Mouse (Mus musculus): ENCODE measurements around the gene Scd2.
"Not testable (repeated sequence)": the region's sequence is repeated elsewhere in the genome, so short reads cannot be mapped to it uniquely, and the experiment has no call there.

Scd2 gene

GRCm38 (mm10) chr19:44295741-44296140 lies 2.3 kb downstream of the Scd2 start:
- DNase-seq (ENCODE audit: low read depth in 2 of 2, low spot score in 2 of 2): peak; percentile 87 to 91

DNA sequence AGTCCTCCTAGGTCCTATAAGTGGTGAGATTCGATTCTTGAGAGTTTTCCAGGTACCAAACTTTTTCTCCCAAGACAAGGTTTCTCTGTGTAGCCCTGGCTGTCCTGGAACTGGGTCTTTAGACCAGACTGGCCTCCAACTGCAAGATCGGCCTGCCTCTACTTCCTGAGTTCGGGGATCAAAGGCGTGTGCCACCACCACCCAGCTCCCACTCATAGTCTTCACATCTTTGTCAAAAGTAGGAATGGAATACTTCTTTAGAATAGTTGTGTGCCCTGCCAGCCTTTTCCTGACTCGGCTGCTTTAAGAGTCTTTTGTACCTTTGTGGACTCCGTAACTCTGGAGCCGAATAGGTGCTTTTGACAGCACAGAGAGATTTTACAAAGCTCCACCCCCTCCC lies 2.7 kb downstream of the Scd2 start:
- no peak for DNase-seq (ENCODE audit: low read depth in 2 of 2, low spot score in 2 of 2)

- DNase-seq (ENCODE audit: low read depth in 2 of 2, low spot score in 2 of 2): no peak
Measured at GRCm38 (mm10) chr19:44297068-44297760, 3.7 kb downstream of the Scd2 start.

DNA sequence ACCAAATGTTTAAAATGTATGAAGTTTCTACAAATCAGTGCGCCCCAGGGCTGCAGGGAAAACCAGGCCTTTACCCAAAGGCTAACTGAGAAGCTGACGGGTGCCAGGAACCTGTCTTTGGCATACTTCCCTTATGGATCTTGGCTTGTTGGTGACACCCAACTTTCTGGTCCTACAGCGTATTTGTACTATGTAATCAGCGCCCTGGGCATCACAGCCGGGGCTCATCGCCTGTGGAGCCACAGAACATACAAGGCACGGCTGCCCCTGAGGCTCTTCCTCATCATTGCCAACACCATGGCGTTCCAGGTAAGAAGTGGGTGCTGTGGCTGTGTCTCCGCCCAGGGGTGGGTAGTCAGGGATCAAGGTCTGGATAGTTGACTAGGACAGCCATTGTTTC lies 4.4 kb downstream of the Scd2 start:
- DNase-seq (ENCODE audit: low read depth in 2 of 2, low spot score in 2 of 2): no peak

DNA sequence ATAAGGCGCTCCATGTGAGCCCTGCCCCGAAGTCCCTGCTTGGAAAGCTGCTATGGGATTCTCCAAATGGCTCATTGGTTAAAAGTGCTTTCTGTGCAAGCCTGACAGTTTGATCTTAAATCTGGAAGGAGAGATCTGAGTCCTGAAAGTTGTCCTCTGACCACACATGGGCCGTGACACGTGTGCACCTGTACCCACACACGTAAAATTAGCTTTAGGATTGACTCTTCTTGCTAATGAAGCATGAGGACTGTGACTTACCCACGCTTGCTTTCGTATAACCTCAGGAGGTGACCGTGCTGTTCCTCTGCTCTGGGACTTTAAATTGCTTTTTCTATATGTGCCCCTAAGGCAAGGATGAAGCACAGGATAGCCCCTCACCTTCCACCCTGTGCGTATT lies 5.6 kb downstream of the Scd2 start:
- DNase-seq (ENCODE audit: low read depth in 2 of 2, low spot score in 2 of 2): no peak

GRCm38 (mm10) chr19:44299902-44300301 lies 6.4 kb downstream of the Scd2 start:
- DNase-seq (ENCODE audit: low read depth in 2 of 2, low spot score in 2 of 2): no peak

- DNase-seq (ENCODE audit: low read depth in 2 of 2, low spot score in 2 of 2): no peak
Measured at GRCm38 (mm10) chr19:44300520-44300919, 7.0 kb downstream of the Scd2 start.

GRCm38 (mm10) chr19:44301176-44301575 lies 7.7 kb downstream of the Scd2 start:
- no peak for DNase-seq (ENCODE audit: low read depth in 2 of 2, low spot score in 2 of 2)

DNA sequence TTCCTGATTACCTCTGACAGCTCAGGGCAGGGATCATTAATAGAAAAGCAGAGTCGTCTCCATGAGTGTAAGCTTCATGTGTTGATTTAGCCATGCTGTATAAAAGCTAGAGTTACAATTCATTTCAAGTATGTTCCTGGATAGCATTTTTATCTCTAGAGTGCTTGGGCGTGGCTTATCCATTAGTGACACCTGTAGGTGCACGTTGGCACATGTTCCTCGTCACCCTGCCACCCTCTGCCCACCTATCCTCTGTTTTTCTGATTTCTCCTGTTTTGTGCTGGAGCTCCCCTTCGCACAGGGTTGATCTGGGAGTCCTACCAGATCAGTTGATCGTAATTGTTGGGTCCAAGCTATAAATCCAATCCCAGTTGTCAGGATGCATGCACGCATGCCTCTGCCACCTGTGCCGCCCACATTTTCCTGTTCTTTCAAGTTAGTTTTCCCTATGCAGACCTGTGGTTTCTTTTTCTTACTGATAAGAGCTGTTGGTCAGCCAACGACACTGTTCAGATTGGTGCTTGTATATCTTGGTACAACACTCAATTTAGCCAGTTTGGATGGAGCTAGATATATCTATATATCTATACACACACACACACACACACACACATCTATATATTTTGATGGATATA lies 8.3 kb downstream of the Scd2 start:
- no peak for DNase-seq (ENCODE audit: low read depth in 2 of 2, low spot score in 2 of 2)

DNA sequence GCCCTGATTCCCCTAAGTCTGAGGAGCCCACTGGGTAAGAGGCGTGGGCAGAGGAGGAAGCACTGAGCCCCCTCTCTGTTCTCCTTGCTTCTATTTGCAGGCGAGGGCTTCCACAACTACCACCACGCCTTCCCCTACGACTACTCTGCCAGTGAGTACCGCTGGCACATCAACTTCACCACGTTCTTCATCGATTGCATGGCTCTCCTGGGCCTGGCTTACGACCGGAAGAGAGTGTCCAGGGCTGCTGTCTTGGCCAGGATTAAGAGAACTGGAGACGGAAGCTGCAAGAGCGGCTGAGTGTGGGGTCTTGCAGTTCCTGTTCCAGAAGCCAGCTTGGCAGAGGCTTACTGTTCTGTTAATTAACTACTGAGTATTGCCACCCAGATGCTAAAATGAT lies 9.4 kb downstream of the Scd2 start:
- DNase-seq (ENCODE audit: low read depth in 2 of 2, low spot score in 2 of 2): no peak

DNA sequence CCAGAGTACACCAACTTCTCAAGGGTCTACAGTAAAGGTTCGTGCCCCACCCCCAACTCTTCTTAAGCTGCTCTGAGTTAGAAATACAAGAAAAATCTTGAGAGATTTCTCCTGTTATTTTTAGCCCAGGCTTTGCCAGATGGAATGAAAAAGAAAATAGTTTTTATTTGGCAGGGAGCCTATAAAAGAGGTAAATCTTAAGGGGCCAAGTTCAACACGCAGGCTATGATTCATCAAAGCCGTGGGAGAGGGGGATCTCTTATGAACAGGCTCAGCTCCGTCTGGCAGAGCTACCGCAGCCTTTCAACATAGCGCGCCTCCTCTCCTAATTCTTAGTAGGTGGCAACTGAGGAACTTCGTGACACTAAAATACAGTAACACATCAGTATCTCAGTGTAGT lies 10.0 kb downstream of the Scd2 start:
- no peak for DNase-seq (ENCODE audit: low read depth in 2 of 2, low spot score in 2 of 2)

GRCm38 (mm10) chr19:44304419-44304818 lies 10.9 kb downstream of the Scd2 start:
- no peak for DNase-seq (ENCODE audit: low read depth in 2 of 2, low spot score in 2 of 2)

GRCm38 (mm10) chr19:44304851-44305510 lies 11.5 kb downstream of the Scd2 start:
- DNase-seq (ENCODE audit: low read depth in 2 of 2, low spot score in 2 of 2): no peak

- DNase-seq (ENCODE audit: low read depth in 2 of 2, low spot score in 2 of 2): no peak
Measured at GRCm38 (mm10) chr19:44305701-44306100, 12.2 kb downstream of the Scd2 start.

GRCm38 (mm10) chr19:44306171-44306570 lies 12.7 kb downstream of the Scd2 start:
- no peak for DNase-seq (ENCODE audit: low read depth in 2 of 2, low spot score in 2 of 2)

GRCm38 (mm10) chr19:44307101-44307914 lies 13.8 kb downstream of the Scd2 start:
- no peak for DNase-seq (ENCODE audit: low read depth in 2 of 2, low spot score in 2 of 2)

DNA sequence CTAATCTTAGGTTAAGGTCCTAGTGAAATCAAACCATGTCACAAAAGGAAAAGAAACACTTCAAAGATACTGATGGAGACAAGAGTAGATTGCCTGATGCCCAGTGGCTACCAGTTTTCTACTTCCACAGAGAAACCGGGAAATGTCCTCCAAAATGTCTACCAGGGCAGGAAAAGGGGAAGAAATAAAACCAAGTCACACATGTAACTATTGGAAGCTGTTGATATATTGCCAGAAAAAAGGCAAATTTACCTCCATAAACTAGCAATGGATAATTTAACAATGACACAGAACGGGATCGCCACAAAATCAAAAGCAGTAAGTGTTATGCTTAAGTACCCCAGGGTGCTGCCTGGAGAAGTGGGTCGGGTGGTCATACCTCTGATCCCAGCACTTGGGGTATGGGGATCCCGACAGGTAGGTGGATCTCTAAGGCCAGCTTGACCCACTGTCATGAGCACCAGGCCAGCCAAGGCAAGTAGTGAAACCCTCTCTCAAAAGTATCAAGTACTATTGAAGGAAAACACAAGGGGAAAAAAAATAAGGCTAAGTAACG lies 14.5 kb downstream of the Scd2 start:
- DNase-seq (ENCODE audit: low read depth in 2 of 2, low spot score in 2 of 2): no peak

DNA sequence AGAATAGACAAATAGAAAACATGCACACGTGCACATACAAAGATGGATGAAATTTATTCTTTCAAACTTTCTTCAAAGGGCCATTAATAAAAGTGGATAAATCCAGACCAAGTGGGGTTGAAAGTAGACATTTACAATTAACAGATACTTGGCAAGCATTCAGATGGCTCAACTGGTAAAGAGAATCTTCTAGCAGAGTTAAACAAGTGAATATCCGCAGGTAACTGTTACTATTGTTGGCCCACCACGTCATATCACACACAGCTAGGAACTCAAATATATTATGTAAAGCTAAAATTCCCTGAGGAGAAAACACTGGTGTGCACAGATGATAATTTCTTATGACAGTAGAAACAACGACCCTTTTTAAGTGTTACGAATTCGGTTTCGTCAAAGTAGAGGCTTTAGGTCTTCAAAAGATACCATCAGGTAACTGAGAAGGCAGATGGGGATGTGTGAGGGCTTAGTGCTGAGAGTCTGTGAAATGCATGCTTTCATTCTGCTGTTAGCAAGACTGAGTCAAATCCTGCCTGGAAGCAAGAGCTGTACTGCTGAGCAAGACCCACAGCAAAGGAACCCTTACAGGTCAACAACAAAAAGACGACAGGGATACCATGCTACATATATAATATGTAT lies 15.3 kb downstream of the Scd2 start:
- DNase-seq (ENCODE audit: low read depth in 2 of 2, low spot score in 2 of 2): no peak

- DNase-seq (ENCODE audit: low read depth in 2 of 2, low spot score in 2 of 2): no peak
Measured at GRCm38 (mm10) chr19:44309351-44310154, 16.1 kb downstream of the Scd2 start.

DNA sequence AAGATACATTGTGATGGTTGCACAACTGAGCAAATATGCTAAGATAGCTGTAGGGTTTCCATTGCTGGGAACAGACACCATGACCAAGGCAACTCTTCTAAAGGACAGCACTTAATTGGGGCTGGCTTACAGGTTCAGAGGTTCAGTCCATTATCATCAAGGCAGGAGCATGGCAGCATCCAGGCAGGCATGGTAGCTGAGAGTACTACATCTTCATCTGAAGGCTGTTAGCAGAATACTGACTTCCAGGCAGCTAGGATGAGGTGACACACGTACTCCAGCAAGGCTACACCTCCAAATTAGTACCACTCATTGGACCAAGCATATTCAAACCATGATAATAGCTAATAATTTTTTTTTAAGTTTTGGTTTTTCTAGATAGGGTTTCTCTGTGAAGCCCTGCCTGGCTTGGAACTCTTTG lies 16.7 kb downstream of the Scd2 start:
- DNase-seq (ENCODE audit: low read depth in 2 of 2, low spot score in 2 of 2): not testable (repeated sequence)

Measured in CD8-positive naive resting alpha-beta T cell, adult 2 months (primary cell).